Mouse (Mus musculus): ENCODE measurements around the gene Rras. TPM values are rescaled to one million over a fixed set of nuclear protein-coding genes. Genes with fewer than 3 reads are reported as not detected.

The Rras gene
- polyA plus RNA-seq, 1 experiment from 2014 or later: 81.5 TPM

DNA sequence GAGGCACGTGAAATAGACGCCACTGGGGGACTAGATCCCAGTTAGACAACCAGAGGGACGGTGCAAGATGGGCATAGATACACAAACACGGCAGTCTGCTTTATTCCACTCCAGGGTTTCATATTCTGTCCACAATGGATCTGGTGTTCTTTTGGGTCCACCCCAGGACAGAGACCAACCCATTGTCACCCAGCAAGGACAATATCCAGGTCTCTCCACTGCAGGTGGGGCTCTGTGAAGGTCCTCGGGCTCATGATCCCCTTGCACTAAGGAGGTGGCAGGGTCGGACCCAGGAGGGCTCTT, 42.7 kb upstream of the Rras start:
- 0 out of 2 replicates have a peak overlapping the region, but pooled peaks have one; percentile 9 for H3K9ac ChIP-seq (ENCODE audit: low read length)
- no peak overlapping the region for H3K4me3 ChIP-seq (ENCODE audit: low read depth, low read length)
- no peaks in the 10 kb centered on the region for H3K4me1 ChIP-seq (replicated peaks; ENCODE audit: control insufficient read depth, insufficient read depth)
- DNase-seq (ENCODE audit: low spot score): no peak
- peaks cover 15% of the 10 kb centered on the region for H3K36me3 ChIP-seq (ENCODE audit: control insufficient read depth, insufficient read depth, low read length)
- no peaks in the 10 kb centered on the region for H3K9me3 ChIP-seq (ENCODE audit: control insufficient read depth, low read length)
- ATAC-seq (ENCODE audit: low FRiP score, low TSS enrichment): no peak
- H3K27ac ChIP-seq (replicated peaks): no peak overlapping the region; the same call in 1 of the 2 replicates
- H3K27me3 ChIP-seq (ENCODE audit: control insufficient read depth, insufficient read depth, low read length): no peaks in the 10 kb centered on the region
- H3K4me2 ChIP-seq (replicated peaks; ENCODE audit: low read depth): no peak overlapping the region
- WGBS: 14% methylated on average over 6 of the region's 6 CpGs
- TF ChIP-seq EP300 (optimal IDR thresholded peaks at IDR 0.05) (no peak), CTCF (IDR thresholded peaks at IDR 0.05; ENCODE audit: low read depth) (no peak)

DNA sequence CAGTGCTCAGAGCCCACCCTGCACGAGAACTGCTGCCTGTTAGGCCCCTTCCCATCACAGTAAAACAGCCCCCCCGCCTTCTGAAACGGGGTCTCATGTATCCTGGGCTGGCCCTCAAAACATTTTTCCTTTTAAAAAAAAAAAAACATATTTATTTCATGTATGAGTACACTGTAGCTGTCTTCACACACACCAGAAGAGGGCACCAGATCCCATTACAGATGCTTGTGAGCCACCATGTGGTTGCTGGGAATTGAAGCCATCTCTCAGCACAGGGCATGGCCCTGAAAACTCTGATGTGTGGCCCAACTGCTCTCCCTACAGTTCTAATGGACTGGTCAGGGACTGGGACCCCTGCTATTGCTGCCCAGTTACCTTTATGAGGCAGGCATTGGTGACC, 39.5 kb upstream of the Rras start:
- Histone ChIP-seq H3K4me2 (replicated peaks; ENCODE audit: low read depth) (no peak overlapping the region), H3K4me3 (ENCODE audit: low read depth, low read length) (no peak overlapping the region), H3K36me3 (ENCODE audit: control insufficient read depth, insufficient read depth, low read length) (peaks cover 30% of the 10 kb centered on the region), H3K9me3 (ENCODE audit: control insufficient read depth, low read length) (no peaks in the 10 kb centered on the region), H3K9ac (ENCODE audit: low read length) (no peak overlapping the region), H3K4me1 (replicated peaks; ENCODE audit: control insufficient read depth, insufficient read depth) (no peaks in the 10 kb centered on the region), H3K27me3 (ENCODE audit: control insufficient read depth, insufficient read depth, low read length) (no peaks in the 10 kb centered on the region), H3K27ac (replicated peaks) (no peak overlapping the region)
- ATAC-seq (ENCODE audit: low FRiP score, low TSS enrichment) (no peak), DNase-seq (ENCODE audit: low spot score) (no peak)
- peak; percentile 32; the same call in 1 of the 2 replicates for TF ChIP-seq CTCF (IDR thresholded peaks at IDR 0.05; ENCODE audit: low read depth)
- no peak for TF ChIP-seq EP300 (optimal IDR thresholded peaks at IDR 0.05)
- WGBS: 81% methylated on average over 3 of the region's 3 CpGs

DNA sequence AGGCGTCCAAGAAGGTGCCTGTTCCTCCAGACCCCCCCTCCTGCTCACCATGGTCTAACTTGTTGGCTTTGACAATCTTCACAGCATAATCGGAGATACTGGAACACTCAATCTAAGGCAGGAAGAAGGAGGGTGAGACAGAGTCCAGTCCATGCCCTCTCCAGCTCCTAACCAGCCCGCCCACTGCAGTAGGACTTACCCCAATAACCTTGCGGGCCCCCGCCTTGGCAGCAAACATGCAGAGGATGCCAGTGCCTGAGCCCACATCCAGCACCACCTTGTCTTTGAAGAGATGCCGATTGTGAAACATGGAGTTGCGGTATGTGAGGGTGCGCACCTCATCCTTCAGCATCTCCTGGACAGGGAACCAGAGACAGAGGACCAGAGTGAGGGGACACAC, 36.2 kb upstream of the Rras start:
- no peak overlapping the region for H3K4me2 ChIP-seq (replicated peaks; ENCODE audit: low read depth)
- peaks cover 30% of the 10 kb centered on the region for H3K36me3 ChIP-seq (ENCODE audit: control insufficient read depth, insufficient read depth, low read length)
- WGBS: 97% methylated on average over 8 of the region's 8 CpGs
- H3K27ac ChIP-seq (replicated peaks): no peak overlapping the region
- H3K27me3 ChIP-seq (ENCODE audit: control insufficient read depth, insufficient read depth, low read length): no peaks in the 10 kb centered on the region
- ATAC-seq (ENCODE audit: low FRiP score, low TSS enrichment): no peak
- H3K4me3 ChIP-seq (ENCODE audit: low read depth, low read length): no peak overlapping the region
- H3K9ac ChIP-seq (ENCODE audit: low read length): no peak overlapping the region
- DNase-seq (ENCODE audit: low spot score): no peak
- no peak for TF ChIP-seq EP300 (optimal IDR thresholded peaks at IDR 0.05)
- TF ChIP-seq CTCF (IDR thresholded peaks at IDR 0.05; ENCODE audit: low read depth): no peak
- no peaks in the 10 kb centered on the region for H3K9me3 ChIP-seq (ENCODE audit: control insufficient read depth, low read length)
- H3K4me1 ChIP-seq (replicated peaks; ENCODE audit: control insufficient read depth, insufficient read depth): no peaks in the 10 kb centered on the region

DNA sequence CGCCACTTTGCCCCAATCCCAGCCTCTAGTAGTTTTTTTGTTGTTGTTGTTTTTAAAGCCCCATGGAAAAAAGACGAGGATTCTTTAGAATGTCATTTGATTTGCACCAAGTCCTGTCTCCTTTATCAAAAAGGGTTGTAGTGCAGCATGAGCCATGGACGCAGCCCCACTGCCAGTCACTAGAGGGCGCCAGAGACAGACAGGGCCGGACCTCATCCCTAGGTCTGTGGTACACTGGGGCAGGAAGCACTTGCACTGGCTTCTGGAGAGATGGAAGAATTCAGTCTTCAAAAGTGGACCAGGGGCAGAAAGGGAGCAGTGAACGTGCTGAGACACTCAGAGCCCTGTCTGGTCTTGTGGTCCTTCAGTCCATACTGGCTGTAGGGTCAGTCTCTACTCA, 34.7 kb upstream of the Rras start:
- no peak for TF ChIP-seq EP300 (optimal IDR thresholded peaks at IDR 0.05)
- TF ChIP-seq CTCF (IDR thresholded peaks at IDR 0.05; ENCODE audit: low read depth): peak; percentile 98
- Histone ChIP-seq H3K9me3 (ENCODE audit: control insufficient read depth, low read length) (no peaks in the 10 kb centered on the region), H3K36me3 (ENCODE audit: control insufficient read depth, insufficient read depth, low read length) (peaks cover 20% of the 10 kb centered on the region), H3K4me2 (replicated peaks; ENCODE audit: low read depth) (no peak overlapping the region), H3K4me1 (replicated peaks; ENCODE audit: control insufficient read depth, insufficient read depth) (no peaks in the 10 kb centered on the region), H3K4me3 (ENCODE audit: low read depth, low read length) (no peak overlapping the region), H3K27me3 (ENCODE audit: control insufficient read depth, insufficient read depth, low read length) (no peaks in the 10 kb centered on the region), H3K9ac (ENCODE audit: low read length) (no peak overlapping the region), H3K27ac (replicated peaks) (no peak overlapping the region)
- 31% methylated on average over 6 of the region's 6 CpGs for WGBS
- peak; percentile 90 for DNase-seq (ENCODE audit: low spot score)
- no peak for ATAC-seq (ENCODE audit: low FRiP score, low TSS enrichment)

DNA sequence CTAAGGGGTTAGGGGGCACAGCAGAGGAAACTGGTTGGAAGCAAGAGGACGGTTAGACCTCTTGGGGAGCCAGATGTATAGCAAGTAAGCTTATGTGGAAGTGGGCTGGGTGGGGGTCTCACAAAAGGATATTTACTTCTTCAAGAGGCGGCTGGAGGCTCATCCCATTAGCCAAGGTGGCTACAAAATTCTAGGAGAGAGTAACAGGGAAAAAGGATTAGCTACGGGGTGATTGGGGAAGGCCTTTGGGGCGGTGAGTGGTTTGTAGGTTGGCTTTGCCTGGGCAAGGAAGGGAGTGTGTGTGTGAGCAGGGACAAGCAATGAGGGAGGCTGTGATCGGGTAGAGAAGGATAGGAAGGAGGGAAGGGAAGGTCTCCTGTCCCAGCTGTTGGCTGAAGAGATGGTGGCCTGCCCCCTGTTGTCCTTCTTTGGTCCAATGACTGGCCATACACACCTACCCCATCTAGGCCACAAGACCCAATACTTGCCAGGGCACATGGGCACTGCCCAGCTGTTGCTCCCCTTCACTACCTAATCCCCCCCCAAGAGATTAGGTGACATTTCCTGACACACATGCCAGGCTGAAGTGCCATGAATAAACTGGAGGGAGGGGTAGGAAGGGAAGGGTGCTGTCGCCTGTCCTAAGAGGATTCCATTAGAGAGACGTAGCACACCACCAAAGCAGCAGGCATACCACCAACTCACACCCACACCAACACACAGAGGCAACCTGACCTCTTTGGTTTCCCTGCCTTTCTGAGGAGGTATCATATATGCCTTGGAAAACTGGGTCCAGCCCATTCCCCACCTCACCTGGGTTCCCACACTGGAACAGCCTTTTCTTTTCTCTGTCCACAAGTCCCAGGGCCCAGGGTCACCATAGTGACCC, 33.6 kb upstream of the Rras start:
- peak; percentile 13; the same call in 1 of the 2 replicates for TF ChIP-seq CTCF (IDR thresholded peaks at IDR 0.05; ENCODE audit: low read depth)
- no peak for TF ChIP-seq EP300 (optimal IDR thresholded peaks at IDR 0.05)
- H3K4me1 ChIP-seq (replicated peaks; ENCODE audit: control insufficient read depth, insufficient read depth): no peaks in the 10 kb centered on the region
- WGBS: 64% methylated on average over 7 of the region's 7 CpGs
- H3K36me3 ChIP-seq (ENCODE audit: control insufficient read depth, insufficient read depth, low read length): peaks cover 16% of the 10 kb centered on the region
- H3K9me3 ChIP-seq (ENCODE audit: control insufficient read depth, low read length): no peaks in the 10 kb centered on the region
- peak overlapping the region; percentile 24 for H3K27ac ChIP-seq (replicated peaks)
- no peak for DNase-seq (ENCODE audit: low spot score)
- ATAC-seq (ENCODE audit: low FRiP score, low TSS enrichment): no peak
- H3K4me3 ChIP-seq (ENCODE audit: low read depth, low read length): no peak overlapping the region
- no peak overlapping the region for H3K4me2 ChIP-seq (replicated peaks; ENCODE audit: low read depth)
- H3K27me3 ChIP-seq (ENCODE audit: control insufficient read depth, insufficient read depth, low read length): no peaks in the 10 kb centered on the region
- no peak overlapping the region for H3K9ac ChIP-seq (ENCODE audit: low read length)

- ATAC-seq (ENCODE audit: low FRiP score, low TSS enrichment): no peak
- Histone ChIP-seq H3K36me3 (ENCODE audit: control insufficient read depth, insufficient read depth, low read length) (peaks cover 15% of the 10 kb centered on the region), H3K9me3 (ENCODE audit: control insufficient read depth, low read length) (no peaks in the 10 kb centered on the region), H3K27me3 (ENCODE audit: control insufficient read depth, insufficient read depth, low read length) (no peaks in the 10 kb centered on the region), H3K4me2 (replicated peaks; ENCODE audit: low read depth) (0 out of 2 replicates have a peak overlapping the region, but pooled peaks have one; percentile 3), H3K27ac (replicated peaks) (peak overlapping the region; percentile 24; the same call in 1 of the 2 replicates), H3K4me3 (ENCODE audit: low read depth, low read length) (no peak overlapping the region), H3K4me1 (replicated peaks; ENCODE audit: control insufficient read depth, insufficient read depth) (no peaks in the 10 kb centered on the region), H3K9ac (ENCODE audit: low read length) (no peak overlapping the region)
- 22% methylated on average over 3 of the region's 3 CpGs for WGBS
- no peak for DNase-seq (ENCODE audit: low spot score)
- TF ChIP-seq EP300 (optimal IDR thresholded peaks at IDR 0.05) (no peak), CTCF (IDR thresholded peaks at IDR 0.05; ENCODE audit: low read depth) (no peak)
Observed at GRCm38 (mm10) chr7:44984833-44985164, 33.0 kb upstream of the Rras start.
